Mouse (Mus musculus) stomach, postnatal 0 days (tissue): ENCODE measurements at regions not wholly inside any gene's neighbourhood (a gene's known extent, or its start where the extent isn't known, plus 50 kb on each side); places are given as distances from the start of the nearest gene placed in this dataset.

Experiments used
- CTCF ChIP-seq: IDR thresholded peaks from 2 replicates; pipeline ENCODE4 v1.5.1; 2016; ENCODE audit warnings: antibody characterized with exemption, low read depth, mild to moderate bottlenecking, moderate library complexity
- EP300 ChIP-seq: optimal IDR thresholded peaks from 2 replicates; pipeline ENCODE3; 2016; ENCODE audit warnings: antibody characterized with exemption

DNA sequence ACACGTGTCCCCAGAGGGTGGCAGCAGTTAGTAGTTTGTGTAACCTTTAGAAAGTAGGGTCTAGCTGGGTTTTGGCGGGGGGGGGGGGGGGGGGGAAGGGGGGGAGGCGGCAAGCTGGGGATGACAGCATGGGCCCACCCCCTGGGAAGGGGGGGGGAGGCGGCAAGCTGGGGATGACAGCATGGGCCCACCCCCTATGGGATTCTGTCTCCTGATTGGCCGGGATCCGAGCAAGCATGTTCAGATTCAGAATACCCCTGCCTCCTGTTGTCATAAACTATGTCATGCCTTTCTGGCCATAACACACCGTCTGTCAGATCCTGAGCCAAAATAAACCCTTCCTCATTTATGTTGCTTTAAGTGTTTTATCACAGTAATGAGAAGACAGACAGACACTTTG lies 479.1 kb downstream of the Insc start:
- peak; percentile 34 for TF ChIP-seq CTCF
- no peak for TF ChIP-seq EP300
